Mouse (Mus musculus) cerebellum, postnatal 14 days (tissue): ENCODE measurements around the gene Snap29.

Experiments
- DNase-seq, 2 experiments: peaks; one replicate each; pipeline ENCODE4 v3.0.0; 2021; ENCODE audit warnings: mixed read lengths in 2 of 2

Gene Snap29

DNA sequence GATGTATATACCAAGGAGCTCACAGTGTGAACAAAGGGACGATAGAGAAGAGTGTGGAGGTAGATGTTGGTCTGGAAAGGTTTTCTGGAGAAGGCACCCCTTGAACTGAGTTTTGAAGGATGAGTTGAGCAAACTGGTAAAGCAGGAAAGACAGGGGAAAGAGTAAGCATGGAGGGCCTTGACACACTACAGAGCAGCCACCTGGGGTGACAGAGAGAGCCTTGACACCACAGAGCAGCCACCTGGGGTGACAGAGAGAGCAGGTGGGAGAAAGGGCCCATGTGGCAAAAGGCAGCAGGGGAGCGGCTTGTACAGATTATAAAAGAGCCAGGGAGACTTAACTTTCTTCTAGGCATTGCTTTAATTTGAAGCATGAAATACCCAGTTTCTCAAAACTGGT is 69.0 kb downstream of the Snap29 start:
- no peak for DNase-seq

DNA sequence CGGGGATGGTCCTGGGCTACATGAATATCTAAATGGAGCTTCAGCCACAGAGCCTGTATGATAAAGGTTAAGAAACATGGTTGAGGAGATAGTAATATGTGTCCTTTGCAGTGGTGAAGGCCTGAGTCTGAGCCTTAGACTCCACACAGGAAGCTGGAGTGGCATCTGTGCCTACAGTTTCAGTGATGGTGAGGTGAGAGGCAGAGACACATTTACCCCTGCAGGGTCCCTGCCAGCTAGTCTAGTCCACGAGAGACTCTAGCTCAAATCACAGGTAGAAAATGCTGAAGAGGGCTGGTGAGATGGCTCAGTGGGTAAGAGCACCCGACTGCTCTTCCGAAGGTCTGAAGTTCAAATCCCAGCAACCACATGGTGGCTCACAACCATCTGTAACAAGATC is 69.5 kb downstream of the Snap29 start:
- DNase-seq = no peak

DNA sequence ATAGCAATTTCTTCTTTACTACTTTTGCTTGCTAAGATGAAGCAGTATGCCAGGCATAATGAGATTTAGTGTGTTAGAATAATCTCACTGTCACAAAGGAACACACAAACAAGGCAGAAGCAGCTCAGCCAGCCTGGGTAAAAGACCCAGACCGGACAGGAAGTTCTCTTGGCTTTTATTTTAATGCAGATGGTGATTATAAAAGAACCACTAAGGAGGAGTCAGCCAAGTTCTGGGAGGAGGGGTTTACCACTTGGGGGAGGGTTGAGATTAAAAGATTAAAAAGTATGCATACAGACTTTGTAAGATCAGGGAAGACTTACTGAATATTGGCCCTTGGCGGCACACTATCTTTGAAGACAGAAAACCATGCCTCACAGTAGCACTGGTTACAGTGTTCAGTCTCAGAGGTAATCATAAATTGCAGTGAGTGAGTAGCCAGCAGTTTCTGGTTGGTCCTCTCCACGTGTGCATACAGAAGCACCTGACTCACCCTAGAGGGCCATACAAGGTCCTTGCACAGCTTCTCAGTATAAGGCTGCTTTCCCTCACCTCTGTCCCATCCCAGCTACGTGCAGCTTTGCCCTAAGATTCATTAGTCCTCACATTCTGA is 72.7 kb downstream of the Snap29 start:
- no peak for DNase-seq
